Mouse (Mus musculus) cortical plate, adult 2 months (tissue): ENCODE measurements around the gene Itga9.

Experiments used
- CTCF ChIP-seq: fragments of 200-500 bp; IDR thresholded peaks from 2 replicates; pipeline ENCODE4 v1.5.1; 2011; ENCODE audit warnings: mild to moderate bottlenecking, control low read depth, low read length; ENCODE audit not compliant: insufficient read depth; ENCODE audit errors: extremely low read depth
- POLR2A ChIP-seq: fragments of 200-500 bp; IDR thresholded peaks from 2 replicates; pipeline ENCODE4 v1.6.1; 2011; ENCODE audit warnings: mild to moderate bottlenecking, low read length, control low read depth; ENCODE audit not compliant: insufficient read depth; ENCODE audit errors: extremely low read depth

GRCm38 (mm10) chr9:118569328-118569727 is 37.2 kb upstream of the Itga9 start:
- no peak for TF ChIP-seq POLR2A
- TF ChIP-seq CTCF = no peak
